Mouse (Mus musculus) thymus, adult 2 months (tissue): Measurements from ENCODE around the gene Slc30a6.

ENCODE experiments used
- CTCF ChIP-seq: fragments of 200-500 bp; IDR thresholded peaks from 2 replicates; pipeline ENCODE4 v1.5.1; 2012; ENCODE audit warnings: mild to moderate bottlenecking, control low read depth, low read length, moderate library complexity, borderline replicate concordance; ENCODE audit not compliant: control insufficient read depth, poor library complexity, insufficient read depth; ENCODE audit errors: extremely low read depth
- POLR2A ChIP-seq: fragments of 200-500 bp; IDR thresholded peaks from 2 replicates; pipeline ENCODE4 v1.6.1; 2012; ENCODE audit warnings: mild to moderate bottlenecking, low read length, control low read depth, moderate library complexity; ENCODE audit not compliant: control insufficient read depth, poor library complexity, insufficient read depth; ENCODE audit errors: extremely low read depth

DNA sequence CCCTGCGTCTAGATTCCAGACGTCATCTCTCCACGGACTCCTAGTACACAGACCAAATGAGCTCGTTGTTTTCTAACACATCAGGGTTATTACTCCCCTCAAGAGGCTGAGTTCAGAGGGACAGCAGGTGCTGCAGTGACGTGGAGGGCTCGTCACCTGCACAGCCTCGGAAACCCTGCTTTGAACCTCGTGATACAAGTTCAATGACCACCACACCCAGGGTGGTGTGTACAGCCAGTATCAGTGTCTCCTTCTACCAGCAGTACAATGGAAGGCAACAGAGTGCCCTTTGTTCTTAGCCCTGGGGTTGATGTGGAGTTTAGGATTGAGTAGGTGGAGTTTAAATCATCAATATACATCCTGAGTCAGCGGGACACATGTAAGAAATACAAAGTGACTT is 42.4 kb downstream of the Slc30a6 start:
- TF ChIP-seq CTCF (no peak), POLR2A (no peak)
